Mouse (Mus musculus) G1E-ER4 (cell line): ENCODE results near the gene Arl2bp. TPM values are rescaled to one million over a fixed set of nuclear protein-coding genes. Genes with fewer than 3 reads are reported as not detected.

Experiments
- GATA1 ChIP-seq: IDR thresholded peaks from one replicate; pipeline ENCODE4 v1.8.0; 2012; ENCODE audit warnings: low read length, inconsistent platforms
- polyA plus RNA-seq: library from polyadenylated mRNA; stranded (reverse); fragments of >175 nt; gene quantifications from 2 replicates; pipeline ENCODE4 v1.2.3, GENCODE M21; 2012

Gene Arl2bp
- 91.2 and 237 TPM in 2 replicates for polyA plus RNA-seq

DNA sequence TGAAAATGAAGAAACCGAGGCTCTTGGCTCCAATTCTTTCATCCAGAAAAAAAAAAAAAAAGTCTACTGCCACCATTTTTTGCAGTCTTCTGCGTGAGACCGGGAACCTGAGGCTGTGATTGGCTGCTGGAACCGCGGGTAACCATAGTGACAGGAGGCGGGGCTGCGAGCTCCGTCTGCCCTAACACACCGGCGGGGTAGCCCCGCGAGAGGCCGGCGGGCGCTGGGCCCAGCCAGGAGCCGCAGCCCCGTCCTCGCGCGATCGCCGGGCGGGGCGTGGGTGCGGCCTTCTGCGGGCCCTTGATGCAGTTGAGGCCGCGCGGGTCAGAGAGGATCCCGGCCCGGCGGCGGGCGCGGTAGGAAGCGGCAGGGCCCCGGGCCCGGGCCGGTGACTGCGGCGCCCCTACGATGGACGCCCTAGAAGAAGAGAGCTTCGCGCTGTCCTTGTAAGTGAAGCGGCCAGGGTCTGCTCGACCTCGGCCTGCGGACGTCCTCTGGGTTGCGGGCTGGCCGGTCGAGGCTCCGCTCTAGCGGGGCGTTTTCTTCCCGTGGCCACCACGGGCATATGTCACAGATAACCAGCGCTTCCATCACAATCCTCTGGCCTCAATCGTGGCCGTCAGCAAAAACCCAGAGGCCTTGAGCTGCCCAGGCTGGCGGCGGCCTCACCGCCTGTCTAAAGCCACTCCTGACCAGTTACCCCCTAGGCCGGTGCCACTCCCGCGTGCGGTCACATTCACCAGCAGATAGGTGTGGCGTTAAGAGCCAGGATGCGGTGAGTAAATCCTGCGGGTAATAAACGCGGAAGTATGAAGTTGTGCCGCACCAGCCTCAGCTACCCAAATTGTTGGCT is at the start of gene Arl2bp:
TSS of gene Arl2bp (plus strand) at position 145 of the 853 bp plus-strand sequence.
- TF ChIP-seq GATA1: no peak

DNA sequence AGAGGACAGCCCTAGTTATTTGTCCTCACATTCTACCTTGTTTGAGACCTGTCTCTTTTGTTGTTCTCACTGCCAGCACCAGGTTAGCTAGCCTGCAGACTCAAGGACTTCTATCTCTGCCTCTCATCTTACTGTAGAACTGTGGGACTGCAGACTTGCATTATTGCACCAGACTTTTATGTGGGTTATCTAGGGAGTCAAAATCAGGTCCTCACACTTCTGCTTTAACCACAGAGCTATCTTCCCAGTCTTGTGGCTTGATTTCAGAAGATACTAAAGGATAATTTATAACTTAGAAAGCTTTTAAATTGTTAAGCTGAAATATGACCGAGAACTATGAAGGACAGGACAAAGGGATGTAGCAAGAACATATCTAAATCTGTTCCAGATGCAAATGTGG is 41.5 kb upstream of the Arl2bp start:
- no peak for TF ChIP-seq GATA1

DNA sequence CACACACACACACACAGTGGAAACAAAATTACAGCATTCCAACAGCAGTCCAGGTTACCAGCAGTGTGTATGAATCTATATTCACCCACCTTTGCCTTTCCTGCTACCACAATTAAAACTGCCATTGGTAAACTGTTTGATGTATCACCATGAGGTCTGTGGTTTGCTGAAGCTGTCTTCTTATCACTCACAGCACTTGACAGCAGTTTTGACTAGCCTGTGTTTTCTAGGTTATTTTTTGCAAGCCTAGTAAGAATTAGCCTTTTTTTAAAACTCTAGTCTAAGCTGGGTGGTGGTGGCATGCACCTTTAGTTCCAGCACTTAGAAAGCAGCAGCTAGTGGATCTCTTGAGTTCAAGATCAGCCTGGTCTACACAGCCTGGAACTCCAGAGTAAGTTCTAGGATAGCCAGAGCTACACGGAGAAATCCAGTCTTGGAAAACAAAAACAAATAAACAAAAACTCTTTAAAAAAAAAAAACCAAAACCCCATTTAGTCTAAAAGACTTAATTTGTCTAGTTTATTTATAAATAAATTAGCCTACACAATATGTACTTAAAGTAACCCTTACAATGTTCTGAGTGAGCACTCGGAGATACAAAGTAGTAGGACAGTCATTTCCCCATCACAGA is 32.7 kb upstream of the Arl2bp start:
- peak; percentile 10 for TF ChIP-seq GATA1

DNA sequence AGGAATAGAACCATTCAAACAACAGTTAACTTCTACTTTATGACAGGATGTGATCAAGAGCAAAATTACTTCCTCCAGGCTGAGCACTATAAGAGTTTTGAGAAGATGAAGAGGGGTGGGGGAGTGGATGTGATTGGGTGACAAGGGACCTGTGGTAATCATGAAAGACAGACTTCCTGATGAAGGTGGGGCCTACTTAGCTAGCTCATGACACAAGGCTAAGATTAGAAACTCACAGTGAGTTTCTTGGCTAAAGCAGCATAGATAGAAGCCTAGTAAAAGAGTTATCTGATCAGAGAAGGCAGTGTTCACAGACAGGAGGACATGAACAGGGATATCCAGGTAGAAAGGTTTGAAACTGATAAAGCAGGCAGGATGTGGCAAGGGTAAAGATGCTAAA is 32.2 kb upstream of the Arl2bp start:
- peak; percentile 96 for TF ChIP-seq GATA1

DNA sequence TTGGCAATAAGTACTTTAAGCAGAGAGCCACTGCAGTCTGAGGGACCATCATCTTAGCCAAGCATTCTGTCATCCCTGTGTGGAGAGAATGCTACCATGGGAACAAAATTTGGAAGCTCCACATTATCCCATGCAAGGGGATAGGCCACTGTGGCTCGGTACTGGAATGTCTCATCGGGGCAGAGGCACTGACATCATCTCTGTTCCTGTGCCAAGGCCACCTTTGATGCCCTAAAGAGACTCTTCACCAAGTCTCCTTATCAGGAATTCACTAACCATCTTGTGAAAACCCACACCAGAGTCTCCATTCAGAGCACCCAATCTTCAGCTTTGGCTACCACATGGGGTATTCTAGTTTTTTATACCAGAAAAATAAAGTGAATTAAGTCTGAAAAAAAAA is 25.2 kb upstream of the Arl2bp start:
- TF ChIP-seq GATA1: no peak

DNA sequence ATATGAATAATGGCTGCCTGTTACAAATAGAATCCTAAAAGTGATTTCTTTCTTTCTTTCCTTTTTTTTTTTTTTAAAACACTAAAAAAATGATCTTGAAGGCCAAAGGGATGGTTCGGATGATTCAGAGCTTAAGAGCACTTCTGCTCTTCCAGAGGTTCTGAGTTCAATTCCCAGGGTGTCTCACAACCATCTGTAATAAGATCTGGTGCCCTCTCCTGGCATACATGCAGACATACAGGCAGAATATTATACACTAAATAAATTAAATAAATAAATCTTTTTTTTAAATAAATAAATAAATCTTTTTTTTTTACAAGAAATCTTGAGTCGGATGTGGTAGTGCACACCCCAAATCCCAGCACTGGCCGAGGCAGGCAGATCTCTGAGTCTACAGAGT is 24.5 kb upstream of the Arl2bp start:
- TF ChIP-seq GATA1: no peak

DNA sequence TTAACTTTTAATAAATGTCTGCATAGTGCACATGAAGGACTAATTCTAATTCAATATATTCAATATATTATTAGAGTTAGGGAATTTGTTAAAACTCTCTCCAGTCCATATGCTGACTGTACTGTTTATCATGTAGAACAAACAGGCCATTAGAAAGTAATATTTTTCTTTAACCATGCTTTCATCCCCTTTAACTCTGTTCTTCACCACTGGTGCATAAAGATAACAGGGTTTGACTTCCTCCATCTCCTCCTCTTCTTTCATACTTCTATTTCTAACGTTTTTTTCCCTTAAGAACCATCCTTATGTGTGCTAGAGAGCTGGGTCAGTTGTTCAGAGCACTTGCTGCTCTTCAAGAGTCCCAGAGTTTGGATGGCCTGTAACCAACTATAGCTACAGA is 21.2 kb upstream of the Arl2bp start:
- no peak for TF ChIP-seq GATA1

DNA sequence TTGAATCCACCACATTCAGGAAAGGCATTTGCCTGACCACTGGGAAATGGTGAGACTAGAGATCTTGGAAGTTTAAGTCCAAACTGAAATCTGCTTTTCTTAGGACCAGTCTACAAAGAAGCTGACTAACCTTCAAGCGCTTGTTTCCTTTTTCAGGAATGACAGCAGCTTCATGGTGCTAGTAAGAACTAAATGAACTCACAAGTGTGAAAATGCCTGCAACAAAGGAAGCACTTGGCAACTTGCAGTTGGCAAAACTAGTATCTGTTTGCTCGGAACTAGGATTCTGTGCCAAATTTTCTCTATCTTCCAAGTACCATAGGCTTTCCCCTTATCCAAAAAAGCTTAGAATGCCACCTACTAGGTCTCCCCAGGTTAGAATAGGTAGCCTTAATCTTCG is 20.2 kb upstream of the Arl2bp start:
- no peak for TF ChIP-seq GATA1

DNA sequence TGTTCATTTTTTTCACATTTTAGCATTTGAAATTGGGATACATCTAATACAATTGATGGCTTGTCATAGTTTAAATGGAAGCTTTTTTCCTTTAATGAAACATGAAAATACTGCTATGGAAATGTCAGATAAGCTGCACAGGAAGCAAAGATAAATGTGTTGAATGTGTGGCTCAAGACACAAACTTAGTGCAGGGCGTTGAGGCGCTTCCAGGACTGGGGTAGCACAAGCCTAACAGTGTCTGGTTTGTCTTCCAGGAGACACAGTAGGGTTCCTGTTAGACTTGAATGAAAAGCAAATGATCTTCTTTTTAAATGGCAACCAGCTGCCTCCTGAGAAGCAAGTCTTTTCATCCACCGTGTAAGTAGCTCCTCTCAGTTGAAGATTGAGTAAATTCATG is 16.9 kb upstream of the Arl2bp start:
- TF ChIP-seq GATA1: no peak

DNA sequence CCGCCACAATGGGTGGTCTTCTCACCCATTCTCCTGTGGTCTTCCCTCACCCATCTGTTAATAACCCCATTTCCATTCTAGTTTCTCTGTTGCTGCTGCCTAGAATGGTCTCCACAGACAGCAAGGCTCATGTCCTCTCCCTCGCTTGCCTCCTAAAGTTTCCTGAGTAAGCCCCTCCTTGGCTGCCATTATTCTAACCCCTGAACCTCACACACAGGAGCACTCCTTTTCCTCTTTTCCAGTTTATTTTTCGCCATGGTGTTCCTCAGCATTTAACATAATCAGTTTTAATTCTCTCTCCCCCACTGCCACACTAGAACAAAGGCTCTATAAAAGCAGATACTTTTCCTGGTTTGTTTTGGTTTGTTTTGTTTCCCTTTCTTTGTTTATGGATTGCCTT is 13.4 kb upstream of the Arl2bp start:
- TF ChIP-seq GATA1: no peak

DNA sequence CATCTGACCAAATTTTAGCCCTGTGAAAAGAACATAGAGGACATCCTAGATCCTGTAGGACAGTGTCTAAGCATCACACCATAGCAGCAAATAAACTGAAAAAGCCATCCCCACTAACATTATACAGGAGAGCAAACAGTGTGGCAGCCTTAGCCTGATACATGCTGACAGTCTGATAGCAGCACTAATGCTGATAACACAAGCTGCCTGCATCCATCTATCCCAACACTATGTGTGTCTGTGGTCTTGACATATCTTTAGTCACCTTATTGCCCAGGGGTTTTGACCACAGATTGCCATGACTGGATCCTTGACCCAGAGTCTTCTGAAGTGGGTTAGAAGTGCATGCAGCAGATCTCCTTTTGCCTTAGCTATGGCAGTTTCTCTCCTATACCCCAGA is 11.4 kb upstream of the Arl2bp start:
- TF ChIP-seq GATA1: peak; percentile 93

DNA sequence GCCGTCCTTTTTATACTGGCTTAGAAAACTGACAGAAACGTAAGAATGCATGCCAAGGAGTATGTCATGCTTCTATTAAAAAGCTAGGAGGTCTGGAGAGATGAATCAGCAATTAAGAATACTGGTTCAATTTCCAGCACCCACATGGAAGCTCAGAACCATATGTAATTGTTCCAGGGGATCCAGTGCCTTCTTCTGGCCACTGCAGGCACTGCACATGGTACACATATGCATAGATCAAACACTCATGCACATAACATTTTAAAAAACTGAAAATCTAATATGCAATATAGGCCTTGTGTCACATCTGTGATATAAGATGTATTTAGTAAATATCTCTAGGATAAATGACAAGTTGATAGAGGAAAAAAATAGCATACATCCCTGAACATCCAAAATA is 8.4 kb upstream of the Arl2bp start:
- no peak for TF ChIP-seq GATA1

DNA sequence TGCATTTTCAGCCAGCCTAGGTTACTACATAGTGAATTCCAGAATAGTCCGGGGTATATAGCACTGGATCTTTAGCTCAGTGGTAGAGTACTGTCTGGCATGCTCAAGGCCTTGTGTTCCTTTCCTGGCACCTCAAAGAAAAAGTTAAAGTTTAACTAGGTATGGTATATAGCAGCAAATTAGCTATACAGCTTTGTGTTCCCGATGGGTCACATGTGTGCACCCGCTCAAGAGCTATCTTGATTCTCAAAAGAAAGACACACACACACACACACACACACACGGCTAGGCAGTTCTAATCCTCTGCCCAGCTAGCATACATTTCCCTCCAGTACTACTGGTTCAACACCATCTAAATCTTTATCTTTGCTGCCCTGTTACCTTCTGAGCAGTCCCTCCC is 6.0 kb upstream of the Arl2bp start:
- TF ChIP-seq GATA1: no peak

DNA sequence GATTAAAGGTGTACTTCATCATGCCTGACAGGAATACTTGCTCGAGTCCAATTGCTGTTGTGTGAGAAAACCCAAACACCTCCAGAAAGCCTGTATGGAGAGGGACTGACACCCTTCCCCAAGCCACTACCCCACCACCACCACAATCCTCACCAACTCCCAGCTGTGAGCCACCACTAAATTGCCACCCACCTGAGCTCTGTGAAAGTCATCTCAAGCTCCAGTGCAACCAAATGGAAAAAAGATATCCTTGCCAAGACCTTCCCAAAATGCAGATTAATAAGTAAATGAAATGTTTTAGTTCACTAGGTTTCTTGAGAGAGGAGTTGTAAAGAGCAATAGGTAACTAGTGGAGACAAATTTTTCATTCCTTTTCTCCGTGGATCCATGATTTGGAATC is 1.7 kb upstream of the Arl2bp start:
- TF ChIP-seq GATA1: no peak

DNA sequence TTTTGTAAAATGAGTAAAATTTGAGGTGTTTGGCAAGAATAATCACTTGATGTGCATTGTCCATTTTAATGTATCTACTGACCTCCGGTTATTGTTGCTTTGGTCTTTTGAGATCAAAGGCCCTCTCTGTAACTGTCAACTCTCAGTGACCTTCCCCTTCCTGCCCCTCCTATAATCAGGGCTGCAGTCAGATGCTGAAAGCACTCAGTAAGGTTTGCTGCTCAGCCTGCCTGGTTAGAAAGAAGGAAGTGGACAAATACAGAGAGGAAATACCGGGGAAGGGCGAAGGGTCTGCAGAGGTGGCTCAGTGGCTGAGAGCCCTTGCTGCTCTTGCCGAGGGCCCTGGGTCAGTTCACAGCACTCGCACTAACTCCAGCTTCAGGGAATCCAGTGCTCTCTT is 8.0 kb downstream of the Arl2bp start:
- TF ChIP-seq GATA1: no peak

DNA sequence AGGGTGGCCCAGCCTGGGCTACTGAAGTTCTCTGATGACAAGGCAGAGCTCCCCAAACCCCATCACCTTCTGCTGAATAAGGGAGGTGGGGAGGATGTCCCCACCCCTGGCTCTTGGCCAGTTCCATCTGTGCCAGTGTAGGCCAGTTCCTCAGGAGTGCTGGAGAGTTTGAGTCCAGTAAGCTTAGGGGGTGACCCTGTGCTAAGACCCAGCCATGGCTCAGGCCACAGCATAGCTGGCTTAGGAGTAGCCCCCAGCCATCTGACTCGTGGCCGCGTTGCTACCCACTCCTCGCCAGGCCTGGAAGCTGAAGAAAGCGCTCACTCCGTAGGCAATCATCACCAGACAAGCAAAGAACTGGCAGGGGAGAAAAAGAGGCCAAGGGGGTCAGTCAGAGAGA is 9.5 kb downstream of the Arl2bp start:
- TF ChIP-seq GATA1: no peak

DNA sequence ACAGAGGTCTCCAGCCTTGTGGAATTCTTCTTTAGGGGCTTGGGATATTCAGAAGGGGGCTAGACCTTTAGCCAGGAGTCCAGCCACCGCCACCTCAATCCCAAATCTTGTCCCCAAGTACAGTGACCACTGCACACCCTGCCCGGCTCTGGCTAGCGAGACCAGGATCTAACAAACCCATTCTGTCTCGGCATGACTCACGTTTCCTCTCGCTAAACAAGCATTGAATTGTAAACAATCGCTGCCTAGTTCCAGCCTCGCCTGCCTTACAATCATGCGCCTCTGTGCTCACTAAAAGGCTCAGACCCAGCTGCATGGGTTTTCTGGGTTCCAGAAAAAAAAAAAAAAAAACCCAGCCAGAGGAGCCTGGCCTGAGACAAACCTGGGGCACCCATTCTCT is 12.2 kb downstream of the Arl2bp start:
- no peak for TF ChIP-seq GATA1
